Mouse (Mus musculus): ENCODE results near the gene Abhd16b.

DNA sequence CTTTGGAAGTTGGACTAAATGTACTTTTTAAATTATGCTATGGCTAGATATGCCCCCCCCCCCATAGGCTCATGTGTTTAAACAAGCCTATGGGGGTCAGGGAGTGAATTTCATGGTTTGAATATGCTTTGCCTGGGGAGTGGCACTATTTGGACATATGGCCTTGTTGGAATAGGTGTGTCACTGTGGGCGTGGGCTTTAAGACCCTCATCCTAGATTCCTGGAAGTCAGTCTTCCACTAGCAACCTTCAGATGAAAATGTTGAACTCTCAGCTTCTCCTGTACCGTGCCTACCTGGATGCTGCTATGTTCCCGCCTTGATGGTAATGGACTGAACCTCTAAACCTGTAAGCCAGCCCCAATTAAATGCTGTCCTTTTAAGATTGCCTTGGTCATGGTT lies 39.6 kb downstream of the Abhd16b start:
- no peak for TF ChIP-seq MYOG (IDR thresholded peaks at IDR 0.05; ENCODE audit: control insufficient read depth, extremely low read depth, insufficient read length)
- TF ChIP-seq MAX (IDR thresholded peaks at IDR 0.05): no peak
- TF ChIP-seq CTCF (IDR thresholded peaks at IDR 0.05; ENCODE audit: control insufficient read depth, insufficient read depth, insufficient read length): no peak
- TF ChIP-seq USF1 (IDR thresholded peaks at IDR 0.05; ENCODE audit: low read depth): no peak
- TF ChIP-seq FOSL1 (IDR thresholded peaks at IDR 0.05; ENCODE audit: insufficient read depth, low read length, poor library complexity, severe bottlenecking): no peak
- TF ChIP-seq CEBPB (IDR thresholded peaks at IDR 0.05; ENCODE audit: low read depth): no peak
